Mouse (Mus musculus) megakaryocyte progenitor cell, adult 5-6 weeks (primary cell): ENCODE data around the gene Rasd2. TPM values are rescaled to one million over a fixed set of nuclear protein-coding genes. Genes with fewer than 3 reads are reported as not detected.

Experiments used
- ATAC-seq: replicated peaks from 2 replicates; pipeline ENCODE4 v1.8.0; 2016; ENCODE audit warnings: mild to moderate bottlenecking, moderate TSS enrichment, inconsistent platforms; ENCODE audit not compliant: poor library complexity
- total RNA-seq, 2 experiments: library from RNA; stranded (forward) in 1 of 2; stranded (reverse) in 1 of 2; fragments of 157-497, 149-512 nt in 1 of 2; fragments of 200-1000 nt in 1 of 2; gene quantifications; 2 replicates each; pipeline versions ENCODE4 v1.2.3 to v1.2.4; 2015 to 2017

The Rasd2 gene
- total RNA-seq, 2 experiments from 2014 or later = 0.04 TPM; not detected in 1

DNA sequence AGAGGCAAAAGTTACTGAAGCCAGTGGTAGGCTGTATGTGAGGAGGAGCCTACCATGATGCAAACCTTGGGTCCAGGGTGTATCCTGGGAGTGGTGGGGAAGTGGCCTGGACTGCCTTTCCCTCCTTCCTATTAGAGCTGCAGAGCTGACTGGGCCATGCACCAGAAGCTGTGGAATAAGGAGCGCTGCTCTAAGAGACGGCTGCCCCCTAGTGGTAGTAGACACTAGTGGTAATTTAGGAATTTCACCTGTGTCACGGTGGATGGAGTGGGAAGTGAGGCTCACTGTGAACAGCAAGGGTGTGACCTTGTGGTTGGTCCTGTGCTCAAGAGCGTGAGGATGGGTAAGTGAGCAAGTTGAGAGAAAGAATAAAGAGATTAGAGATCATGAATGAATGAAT, 4.2 kb downstream of the Rasd2 start:
- peak; percentile 73 for ATAC-seq

DNA sequence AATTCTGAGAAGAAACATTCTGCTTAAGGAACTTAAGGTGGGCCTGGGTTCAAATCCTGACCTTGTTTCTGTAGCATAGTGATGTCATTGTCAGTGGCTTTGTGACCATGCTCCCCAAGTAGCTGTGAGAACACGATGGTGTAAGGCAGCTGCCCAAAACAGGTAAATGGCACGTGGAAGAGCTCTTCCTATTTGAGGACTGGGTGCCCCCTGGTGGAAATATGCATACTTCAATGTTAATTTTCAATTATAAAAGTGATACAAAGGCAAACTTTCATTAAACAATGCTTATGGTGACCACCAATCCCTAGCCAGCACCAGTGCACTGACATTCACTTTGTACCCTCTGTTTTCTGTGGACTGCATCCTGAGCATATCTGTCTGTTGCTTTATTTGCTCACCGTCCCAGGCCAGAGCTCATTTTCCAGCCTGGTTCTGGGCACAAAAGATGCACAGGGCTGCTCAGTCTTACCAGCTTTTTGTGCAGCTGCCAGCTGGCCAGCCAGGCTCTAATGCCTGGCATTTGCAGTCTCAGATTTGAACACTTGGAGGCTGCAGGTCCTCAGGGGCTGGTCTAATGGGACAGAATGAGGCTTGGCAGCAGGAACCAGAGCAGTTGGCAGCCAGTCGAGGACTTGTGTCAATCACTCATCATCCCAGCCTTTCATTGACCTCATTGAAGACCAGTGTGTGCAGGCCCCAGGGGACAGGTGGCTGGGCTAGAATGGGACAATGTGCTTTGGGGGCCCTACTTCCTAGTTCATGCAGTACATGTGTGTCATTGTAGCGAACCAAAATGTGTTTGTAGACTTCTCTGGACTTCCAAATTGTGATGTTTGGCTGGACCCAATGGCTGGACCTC, 6.4 kb downstream of the Rasd2 start:
- ATAC-seq = peak; percentile 61

DNA sequence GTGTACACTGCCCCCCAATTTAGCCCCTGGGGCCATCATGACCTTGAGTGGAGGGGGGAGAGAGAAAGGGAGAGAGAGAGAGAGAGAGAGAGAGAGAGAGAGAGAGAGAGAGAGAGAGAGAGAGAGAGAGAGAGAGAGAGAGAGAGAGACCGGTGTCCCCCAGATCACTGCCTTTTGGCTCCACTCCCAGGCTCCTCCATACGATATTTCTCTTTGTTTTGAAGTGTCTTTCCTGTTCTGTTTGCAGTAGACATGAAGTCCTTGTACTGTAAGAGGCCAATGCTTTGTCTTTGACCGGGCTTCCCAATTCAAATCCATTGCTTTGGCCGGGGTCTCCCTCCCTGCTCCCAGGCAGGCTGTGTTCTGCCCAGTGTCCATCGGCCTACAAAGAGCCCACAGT, 8.9 kb downstream of the Rasd2 start:
- no peak for ATAC-seq

DNA sequence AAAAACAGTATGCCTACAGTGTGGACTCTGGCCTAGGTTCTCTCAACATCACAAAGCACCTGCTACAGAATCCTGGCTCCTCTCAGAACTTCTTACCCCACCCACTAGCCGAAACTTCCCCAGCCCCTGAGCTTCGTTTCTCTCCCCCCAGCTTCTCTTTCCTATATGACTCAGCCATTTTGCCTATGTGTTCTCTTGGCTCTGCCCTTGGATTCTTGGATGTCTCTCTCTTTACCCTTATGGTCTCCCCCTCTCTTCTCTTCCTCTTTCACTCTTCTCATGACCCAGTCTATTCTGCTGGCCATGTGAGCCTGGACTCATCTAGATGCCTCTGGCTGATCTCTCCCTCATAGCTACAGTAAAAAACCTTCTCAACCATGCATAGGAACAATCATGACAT, 13.0 kb downstream of the Rasd2 start:
- ATAC-seq = peak; percentile 70

DNA sequence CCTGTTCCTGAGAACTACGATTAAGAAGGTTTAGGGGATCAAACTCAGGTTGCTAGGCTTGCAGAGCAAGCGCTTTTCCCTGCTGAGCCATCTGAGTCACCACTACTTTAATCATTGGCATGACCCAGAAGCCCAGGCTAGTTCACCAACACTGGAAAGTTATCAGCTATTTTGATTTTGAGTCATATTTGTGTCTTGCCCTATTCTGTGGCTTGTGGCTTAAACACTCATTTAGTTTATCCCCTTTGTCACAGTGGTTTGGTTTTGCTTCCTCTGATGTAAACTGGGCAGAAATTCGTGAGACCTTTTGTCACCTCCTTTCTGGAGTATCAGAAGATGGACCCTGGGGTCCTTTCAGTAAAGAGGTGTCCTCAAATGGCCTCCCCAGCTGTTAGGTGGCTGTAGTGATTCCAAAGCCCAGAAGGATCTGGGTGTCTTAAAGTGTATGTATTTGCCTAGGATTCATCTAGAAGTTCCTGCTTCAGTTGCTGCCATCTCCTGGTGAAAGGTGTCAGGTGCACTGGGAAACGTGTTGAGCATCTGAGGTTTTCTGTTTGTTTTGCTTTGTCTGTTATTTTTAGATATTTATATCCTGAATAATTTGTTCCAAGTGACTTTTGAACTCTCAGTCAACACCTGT, 20.3 kb downstream of the Rasd2 start:
- ATAC-seq = peak; percentile 65

DNA sequence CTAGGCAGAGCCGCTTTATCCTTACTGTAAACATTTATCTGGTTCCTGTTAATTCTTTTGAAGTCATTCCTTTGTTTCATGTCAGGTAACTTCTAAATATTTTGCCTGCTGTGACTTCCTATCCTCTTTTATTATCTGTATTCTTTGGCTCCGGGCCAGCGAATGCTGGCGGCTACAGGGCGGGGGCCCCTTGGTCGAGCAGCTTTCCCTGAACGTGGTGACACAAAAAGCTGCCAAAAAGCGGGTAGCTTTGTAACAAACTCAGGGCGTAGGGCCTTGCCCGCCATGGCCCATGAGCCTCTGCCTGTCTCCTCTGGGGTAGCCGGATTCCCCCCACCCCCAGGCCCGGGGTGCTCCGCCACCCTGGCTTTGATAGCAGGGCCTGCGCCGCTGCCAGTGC, 33.6 kb downstream of the Rasd2 start:
- no peak for ATAC-seq

DNA sequence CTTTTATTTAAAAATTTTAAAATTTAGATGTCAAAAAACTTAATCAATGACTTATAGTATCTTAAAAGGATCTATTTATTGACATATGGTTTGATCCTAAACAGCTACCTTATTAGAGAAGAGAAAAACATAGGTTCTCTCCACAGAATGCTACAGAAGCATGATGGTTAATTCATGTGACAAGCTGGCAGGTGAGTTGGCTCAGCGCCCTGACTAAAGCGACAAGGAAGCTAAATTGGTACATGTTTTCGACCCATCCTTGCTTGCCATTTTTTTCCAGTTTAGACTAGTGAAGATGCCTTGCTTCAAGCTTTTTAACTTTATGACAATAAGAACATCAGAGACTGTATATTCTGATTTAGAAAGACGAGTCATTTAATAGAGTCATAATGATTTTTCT, 35.4 kb downstream of the Rasd2 start:
- no peak for ATAC-seq

DNA sequence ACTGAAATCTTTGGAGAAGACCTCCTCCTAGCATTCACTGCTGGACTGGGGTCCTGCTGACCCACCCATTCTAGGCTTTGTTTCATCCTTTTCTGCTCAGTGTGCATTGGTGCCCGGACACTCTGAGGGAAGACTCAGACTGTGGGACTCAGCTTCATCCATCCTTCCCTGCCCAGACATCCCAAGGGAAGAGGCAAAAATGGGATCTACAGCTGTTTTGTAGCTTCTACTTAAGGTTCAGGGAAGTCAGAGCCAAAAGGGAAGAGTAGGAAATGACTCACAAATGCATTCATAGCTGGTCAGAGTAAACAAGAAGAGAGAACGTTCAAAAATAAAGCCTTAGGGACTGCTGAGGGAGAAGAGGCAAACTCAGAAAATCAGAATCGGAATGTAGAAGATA, 40.3 kb downstream of the Rasd2 start:
- no peak for ATAC-seq

DNA sequence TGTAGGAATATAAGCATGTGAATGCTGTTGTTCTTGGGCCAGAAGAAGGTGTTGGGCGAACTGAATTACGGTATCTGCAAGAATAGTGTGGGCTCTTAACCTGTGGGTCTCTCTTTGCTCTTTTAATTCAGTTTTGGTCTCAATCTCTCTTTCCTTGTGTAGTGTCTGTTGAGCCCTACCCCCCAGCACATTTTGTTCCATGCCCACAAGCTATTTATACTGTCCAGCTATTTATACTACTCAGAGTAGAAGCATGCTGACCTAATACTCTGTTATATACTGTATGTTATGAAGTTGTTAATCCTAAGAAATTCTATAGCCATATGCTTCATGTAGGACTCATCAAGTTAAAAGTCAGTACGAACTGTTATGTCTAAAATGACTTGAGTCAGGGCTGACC, 41.9 kb downstream of the Rasd2 start:
- ATAC-seq = no peak

DNA sequence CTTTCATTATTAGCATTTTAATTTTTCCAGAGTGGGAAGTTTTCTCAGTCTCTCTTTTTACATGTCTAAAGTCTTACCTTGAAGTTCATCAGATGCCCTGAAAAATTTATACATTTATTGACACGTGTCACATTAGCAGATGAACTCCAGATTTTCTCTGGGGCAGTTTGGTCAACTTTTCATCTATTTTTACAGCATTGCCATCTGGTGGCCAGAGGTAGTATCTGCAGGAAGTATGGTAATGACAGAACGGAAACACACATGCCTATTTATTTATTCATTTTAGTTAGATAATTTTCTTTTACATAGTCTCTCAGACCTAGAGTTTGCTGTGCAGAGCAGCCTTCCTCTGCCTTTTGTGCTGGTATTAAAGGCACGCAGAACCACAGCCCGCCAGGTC, 58.4 kb downstream of the Rasd2 start:
- ATAC-seq = peak; percentile 82

Other genes starting within 250 kb of the Rasd2 start
- 33.8 and 42.0 TPM in 2 replicates for gene Hmgxb4, start 220.6 kb upstream of the Rasd2 start, total RNA-seq (2015)
- gene Hmgxb4, start 220.6 kb upstream of the Rasd2 start, total RNA-seq (2017) = 70.8 and 74.8 TPM in 2 replicates
- 29.6 and 48.4 TPM in 2 replicates for gene Tom1, start 180.2 kb upstream of the Rasd2 start, total RNA-seq (2015)
- 26.4 and 34.4 TPM in 2 replicates for gene Tom1, start 180.2 kb upstream of the Rasd2 start, total RNA-seq (2017)
- 0.94 and 2.5 TPM in 2 replicates for gene Hmox1, start 120.3 kb upstream of the Rasd2 start, total RNA-seq (2015)
- gene Hmox1, start 120.3 kb upstream of the Rasd2 start, total RNA-seq (2017) = 2.5 and 3.9 TPM in 2 replicates
- gene Mcm5, start 104.4 kb upstream of the Rasd2 start, total RNA-seq (2015) = 66.1 and 75.7 TPM in 2 replicates
- 289 and 346 TPM in 2 replicates for gene Mcm5, start 104.4 kb upstream of the Rasd2 start, total RNA-seq (2017)
- gene Gm10358, start 192.6 kb downstream of the Rasd2 start, total RNA-seq (2015) = 0.10 TPM in 1 of 2 replicates, not detected in the other
- 0.08 TPM in 1 of 2 replicates, not detected in the other for gene Gm10358, start 192.6 kb downstream of the Rasd2 start, total RNA-seq (2017)
- not detected in 2 replicates for gene Iqcm, start 234.8 kb downstream of the Rasd2 start, total RNA-seq (2015)
- gene Iqcm, start 234.8 kb downstream of the Rasd2 start, total RNA-seq (2017) = not detected in 2 replicates